Mouse (Mus musculus): Measurements from ENCODE around the gene Fam126a. TPM values are rescaled to one million over a fixed set of nuclear protein-coding genes. Genes with fewer than 3 reads are reported as not detected.

The Fam126a gene
- total and polyA plus RNA-seq, 3 experiments = 9.2 to 44.1 (median 41.3) TPM

DNA sequence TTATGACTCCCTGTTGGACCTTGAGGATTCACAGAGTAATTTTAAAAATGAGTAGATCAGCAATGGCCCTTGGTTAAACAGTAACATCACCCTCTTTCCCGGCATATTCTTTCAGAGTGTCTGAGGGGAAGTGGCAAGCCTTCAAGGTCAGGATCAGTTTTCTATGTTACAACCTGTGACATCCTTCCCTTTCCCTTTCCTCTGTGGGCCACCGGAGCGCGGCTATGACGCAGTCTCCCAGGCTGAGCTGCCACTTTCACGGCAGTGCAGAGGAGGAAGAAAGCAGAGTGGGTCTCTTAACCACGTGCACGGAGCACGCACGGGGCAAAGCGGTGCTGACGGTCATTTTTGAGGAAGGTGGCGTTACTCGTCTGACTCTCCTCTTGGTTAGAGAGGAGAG is 52.0 kb downstream of the Fam126a start:
- TF ChIP-seq CTCF (IDR thresholded peaks at IDR 0.05) = no peak
- TF ChIP-seq EP300 (IDR thresholded peaks at IDR 0.05; ENCODE audit: insufficient read depth, low read depth, low read length) = no peak
- no peak for TF ChIP-seq POLR2A (IDR thresholded peaks at IDR 0.05; ENCODE audit: insufficient read depth, low read depth, low read length)
- no peak overlapping the region for H3K9ac ChIP-seq (ENCODE audit: low read depth, low read length)
- no peaks in the 10 kb centered on the region for H3K4me1 ChIP-seq (ENCODE audit: control insufficient read depth, insufficient read depth, low read length)
- no peaks in the 10 kb centered on the region for H3K27me3 ChIP-seq (ENCODE audit: control insufficient read depth, insufficient read depth, low read length)
- intact Hi-C loops (cut with DNase I) = no loop called here
- no peaks in the 10 kb centered on the region; the same call in 1 of the 2 replicates for H3K36me3 ChIP-seq (ENCODE audit: control insufficient read depth, insufficient read depth, low read length)
- no peaks in the 10 kb centered on the region for H3K79me2 ChIP-seq (replicated peaks; ENCODE audit: control insufficient read depth, insufficient read depth, low read length)
- 85% methylated on average over 14 of the region's 14 CpGs for WGBS
- H3K27ac ChIP-seq = no peak overlapping the region
- H3K4me3 ChIP-seq = no peak overlapping the region
- no peak for DNase-seq

DNA sequence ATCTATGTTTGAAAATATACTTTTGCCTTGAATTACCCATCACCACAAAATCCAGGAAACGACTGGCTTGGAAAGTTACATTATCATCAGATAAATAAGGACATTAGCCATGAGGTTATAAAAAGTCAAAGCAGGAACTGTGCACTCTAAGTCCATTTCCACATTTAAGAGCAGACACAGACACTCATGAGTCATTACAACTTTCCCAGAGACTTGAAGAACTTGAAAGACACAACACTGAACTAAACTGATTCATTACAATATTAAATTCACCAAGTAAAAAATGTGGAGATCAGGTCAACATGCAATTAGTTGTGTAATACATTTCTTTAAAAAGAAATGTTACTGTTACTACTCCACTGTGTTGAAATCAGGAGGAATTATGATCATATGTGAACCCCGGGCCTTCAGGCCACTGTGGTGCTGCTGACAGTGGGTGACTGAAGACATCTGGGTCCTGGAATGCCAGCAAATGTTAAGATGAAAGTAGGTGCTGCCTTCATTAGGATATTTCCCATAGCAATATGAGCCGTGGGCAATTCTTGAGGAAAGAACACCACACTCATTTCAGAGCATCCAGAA is 55.4 kb downstream of the Fam126a start:
- Histone ChIP-seq H3K36me3 (ENCODE audit: control insufficient read depth, insufficient read depth, low read length) (no peaks in the 10 kb centered on the region; the same call in 1 of the 2 replicates), H3K27me3 (ENCODE audit: control insufficient read depth, insufficient read depth, low read length) (no peaks in the 10 kb centered on the region), H3K9ac (ENCODE audit: low read depth, low read length) (no peak overlapping the region), H3K27ac (no peak overlapping the region), H3K4me3 (no peak overlapping the region), H3K4me1 (ENCODE audit: control insufficient read depth, insufficient read depth, low read length) (no peaks in the 10 kb centered on the region), H3K79me2 (replicated peaks; ENCODE audit: control insufficient read depth, insufficient read depth, low read length) (no peaks in the 10 kb centered on the region; the same call in 1 of the 2 replicates)
- intact Hi-C loops (cut with DNase I) = no loop called here
- 56% methylated on average over 3 of the region's 3 CpGs for whole genome bisulfite sequencing
- no peak for TF ChIP-seq POLR2A (IDR thresholded peaks at IDR 0.05; ENCODE audit: insufficient read depth, low read depth, low read length)
- TF ChIP-seq EP300 (IDR thresholded peaks at IDR 0.05; ENCODE audit: insufficient read depth, low read depth, low read length) = no peak
- TF ChIP-seq CTCF (IDR thresholded peaks at IDR 0.05) = no peak
- DNase-seq = no peak

DNA sequence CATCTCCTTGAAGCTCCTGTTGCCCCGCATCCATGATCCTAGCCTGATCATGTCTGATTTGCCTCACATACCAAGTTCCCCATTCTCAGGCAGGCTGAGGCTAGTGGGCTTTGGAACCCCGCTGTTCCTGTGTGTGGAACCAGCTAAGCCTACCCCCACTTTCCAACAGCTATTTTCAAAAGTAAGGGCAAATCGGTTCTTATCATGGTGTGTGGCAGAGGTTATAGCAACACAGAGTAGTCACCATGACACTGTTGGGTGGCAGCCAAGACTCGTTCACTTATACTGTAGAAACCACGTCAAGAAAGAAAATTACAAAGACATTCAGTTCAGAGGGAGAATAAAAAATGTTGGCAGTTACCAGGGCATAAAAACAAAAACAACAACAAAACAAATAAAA is 62.8 kb downstream of the Fam126a start:
- Histone ChIP-seq H3K4me1 (ENCODE audit: control insufficient read depth, insufficient read depth, low read length) (peaks cover 1% of the 10 kb centered on the region; the same call in 1 of the 2 replicates), H3K27me3 (ENCODE audit: control insufficient read depth, insufficient read depth, low read length) (no peaks in the 10 kb centered on the region), H3K79me2 (replicated peaks; ENCODE audit: control insufficient read depth, insufficient read depth, low read length) (no peaks in the 10 kb centered on the region; the same call in 1 of the 2 replicates), H3K27ac (peak overlapping the region; percentile 5; the same call in 1 of the 2 replicates), H3K4me3 (no peak overlapping the region), H3K36me3 (ENCODE audit: control insufficient read depth, insufficient read depth, low read length) (no peaks in the 10 kb centered on the region), H3K9ac (ENCODE audit: low read depth, low read length) (no peak overlapping the region)
- TF ChIP-seq POLR2A (IDR thresholded peaks at IDR 0.05; ENCODE audit: insufficient read depth, low read depth, low read length) = no peak
- no peak for TF ChIP-seq CTCF (IDR thresholded peaks at IDR 0.05)
- TF ChIP-seq EP300 (IDR thresholded peaks at IDR 0.05; ENCODE audit: insufficient read depth, low read depth, low read length) = no peak
- DNase-seq = peak; percentile 39 to 41
- 39% methylated on average over 5 of the region's 5 CpGs for WGBS
- intact Hi-C loops (cut with DNase I) = no loop called here

DNA sequence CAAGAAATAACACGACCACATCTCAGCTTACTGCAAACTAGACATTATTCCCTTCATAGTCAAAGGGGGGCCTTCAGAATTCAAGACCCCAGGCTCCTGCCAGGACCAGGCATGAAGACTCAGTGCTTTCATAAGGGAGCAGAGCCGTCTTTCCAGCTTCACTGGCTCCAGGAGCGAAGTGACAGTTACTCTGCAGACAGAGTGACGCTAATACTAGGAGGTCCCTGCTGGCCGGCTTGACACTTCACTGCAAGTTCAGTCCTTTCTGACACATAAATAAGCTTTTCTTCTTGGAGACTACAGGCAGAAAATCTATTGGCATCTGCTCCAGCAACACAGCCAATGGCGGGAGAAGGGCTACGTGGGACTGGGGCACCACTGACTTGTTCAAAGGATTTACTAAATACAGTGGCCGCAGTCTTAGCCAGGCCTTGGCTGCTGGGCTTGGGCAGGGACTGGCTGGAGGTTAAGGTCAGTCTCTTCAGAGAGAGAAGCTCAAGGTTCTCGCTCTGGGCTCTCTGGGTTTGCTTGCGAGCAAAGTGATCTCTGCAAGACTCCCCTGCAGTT is 65.8 kb downstream of the Fam126a start:
- Histone ChIP-seq H3K9ac (ENCODE audit: low read depth, low read length) (no peak overlapping the region), H3K36me3 (ENCODE audit: control insufficient read depth, insufficient read depth, low read length) (no peaks in the 10 kb centered on the region), H3K27me3 (ENCODE audit: control insufficient read depth, insufficient read depth, low read length) (no peaks in the 10 kb centered on the region), H3K27ac (peak overlapping the region; percentile 21; the same call in 1 of the 2 replicates), H3K4me1 (ENCODE audit: control insufficient read depth, insufficient read depth, low read length) (peaks cover 1% of the 10 kb centered on the region; the same call in 1 of the 2 replicates), H3K4me3 (no peak overlapping the region), H3K79me2 (replicated peaks; ENCODE audit: control insufficient read depth, insufficient read depth, low read length) (no peaks in the 10 kb centered on the region)
- intact Hi-C loops (cut with DNase I) = no loop called here
- TF ChIP-seq EP300 (IDR thresholded peaks at IDR 0.05; ENCODE audit: insufficient read depth, low read depth, low read length) (no peak), POLR2A (IDR thresholded peaks at IDR 0.05; ENCODE audit: insufficient read depth, low read depth, low read length) (no peak), CTCF (IDR thresholded peaks at IDR 0.05) (no peak)
- no peak for DNase-seq
- WGBS = 79% methylated on average over 10 of the region's 10 CpGs

DNA sequence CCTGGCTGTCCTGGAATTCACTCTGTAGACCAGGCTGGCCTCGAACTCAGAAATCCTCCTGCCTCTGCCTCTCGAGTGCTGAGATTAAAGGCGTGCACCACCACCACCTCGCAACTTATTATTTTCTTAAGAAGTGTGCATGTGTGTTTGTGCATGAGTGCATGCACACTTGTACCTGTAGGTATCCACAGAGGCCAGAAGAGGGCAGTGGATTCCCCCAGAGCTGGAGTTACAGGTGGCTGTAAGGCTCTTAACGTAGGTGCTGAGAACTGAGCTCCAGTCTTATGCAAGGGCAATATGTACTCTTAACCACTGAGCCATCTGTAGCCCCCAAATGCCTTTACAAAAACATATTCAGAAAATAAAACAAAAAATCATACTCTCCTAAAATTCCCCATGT is 77.4 kb downstream of the Fam126a start:
- H3K79me2 ChIP-seq (replicated peaks; ENCODE audit: control insufficient read depth, insufficient read depth, low read length) = no peaks in the 10 kb centered on the region
- DNase-seq = no peak
- intact Hi-C loops (cut with DNase I) = no loop called here
- no peak for TF ChIP-seq CTCF (IDR thresholded peaks at IDR 0.05)
- no peak for TF ChIP-seq POLR2A (IDR thresholded peaks at IDR 0.05; ENCODE audit: insufficient read depth, low read depth, low read length)
- no peak for TF ChIP-seq EP300 (IDR thresholded peaks at IDR 0.05; ENCODE audit: insufficient read depth, low read depth, low read length)
- no peak overlapping the region for H3K9ac ChIP-seq (ENCODE audit: low read depth, low read length)
- H3K27me3 ChIP-seq (ENCODE audit: control insufficient read depth, insufficient read depth, low read length) = no peaks in the 10 kb centered on the region
- 96% methylated on average over 5 of the region's 5 CpGs for WGBS
- H3K4me1 ChIP-seq (ENCODE audit: control insufficient read depth, insufficient read depth, low read length) = no peaks in the 10 kb centered on the region
- no peak overlapping the region for H3K4me3 ChIP-seq
- H3K27ac ChIP-seq = no peak overlapping the region
- H3K36me3 ChIP-seq (ENCODE audit: control insufficient read depth, insufficient read depth, low read length) = no peaks in the 10 kb centered on the region

DNA sequence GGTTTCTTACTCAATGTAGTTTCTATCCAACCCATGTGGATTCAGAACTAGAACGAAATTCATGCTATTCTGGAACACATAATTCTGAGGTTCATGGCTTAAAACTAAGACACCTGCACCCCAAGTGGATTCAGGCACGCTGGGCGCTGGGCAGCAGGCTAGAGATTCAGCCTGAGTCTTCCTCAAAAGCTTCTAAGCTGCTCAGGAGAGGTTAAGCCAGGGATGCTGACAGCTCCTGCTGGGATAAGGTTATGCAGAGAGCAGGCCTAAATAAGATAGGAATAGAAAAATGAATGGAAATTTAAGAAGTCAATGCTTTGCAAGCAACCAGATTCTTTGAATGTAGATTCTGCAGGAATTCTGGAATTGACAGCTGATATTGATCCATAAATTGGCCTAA is 82.4 kb downstream of the Fam126a start:
- intact Hi-C loops (cut with DNase I) = no loop called here
- no peaks in the 10 kb centered on the region for H3K36me3 ChIP-seq (ENCODE audit: control insufficient read depth, insufficient read depth, low read length)
- DNase-seq = no peak
- 75% methylated on average over 3 of the region's 3 CpGs for WGBS
- H3K27ac ChIP-seq = no peak overlapping the region
- H3K4me3 ChIP-seq = no peak overlapping the region
- TF ChIP-seq EP300 (IDR thresholded peaks at IDR 0.05; ENCODE audit: insufficient read depth, low read depth, low read length) = no peak
- TF ChIP-seq POLR2A (IDR thresholded peaks at IDR 0.05; ENCODE audit: insufficient read depth, low read depth, low read length) = no peak
- TF ChIP-seq CTCF (IDR thresholded peaks at IDR 0.05) = no peak
- H3K27me3 ChIP-seq (ENCODE audit: control insufficient read depth, insufficient read depth, low read length) = no peaks in the 10 kb centered on the region
- H3K79me2 ChIP-seq (replicated peaks; ENCODE audit: control insufficient read depth, insufficient read depth, low read length) = no peaks in the 10 kb centered on the region
- no peaks in the 10 kb centered on the region for H3K4me1 ChIP-seq (ENCODE audit: control insufficient read depth, insufficient read depth, low read length)
- H3K9ac ChIP-seq (ENCODE audit: low read depth, low read length) = no peak overlapping the region

Data from heart, adult 2 months (tissue).